Mouse (Mus musculus) midbrain, postnatal 0 days (tissue): ENCODE data around the gene Stim2. TPM values are rescaled to one million over a fixed set of nuclear protein-coding genes. Genes with fewer than 3 reads are reported as not detected.
A peak's percentile ranks its signal among the peaks of the same experiment; 100 is the strongest.

ENCODE experiments used
- ATAC-seq: fragments of 200-750 bp; cut with Nextera tagmentation; 2 replicates; pipeline ENCODE4 v1.8.0; 2017; ENCODE audit warnings: moderate number of reproducible peaks, mild to moderate bottlenecking, moderate TSS enrichment, moderate library complexity; ENCODE audit not compliant: low FRiP score
- DNase-seq: peaks from one replicate; pipeline ENCODE4 v3.0.0-alpha.2; 2015; ENCODE audit warnings: low spot score
- H3K27ac ChIP-seq: fragments of 300-500 bp; sonication (generic); 2 replicates; pipeline ENCODE4 v1.5.1; 2014; ENCODE audit warnings: low read depth, mild to moderate bottlenecking, low read length, mixed read lengths
- H3K27me3 ChIP-seq: fragments of 300-500 bp; sonication (generic); 2 replicates; pipeline ENCODE4 v1.6.1; 2014; ENCODE audit warnings: low read length, control low read depth, mixed read lengths; ENCODE audit not compliant: insufficient read depth
- H3K36me3 ChIP-seq: fragments of 300-500 bp; sonication (generic); 2 replicates; pipeline ENCODE4 v1.6.1; 2014; ENCODE audit warnings: low read length, control low read depth, mixed read lengths; ENCODE audit not compliant: insufficient read depth
- H3K4me1 ChIP-seq: fragments of 300-500 bp; sonication (generic); 2 replicates; pipeline ENCODE4 v1.6.1; 2014; ENCODE audit warnings: mild to moderate bottlenecking, control low read depth, antibody characterized with exemption, low read length, mixed read lengths; ENCODE audit not compliant: insufficient read depth
- H3K4me2 ChIP-seq: fragments of 300-500 bp; sonication (generic); 2 replicates; pipeline ENCODE4 v1.6.1; 2014; ENCODE audit warnings: low read depth, mild to moderate bottlenecking, low read length, mixed read lengths; ENCODE audit not compliant: poor library complexity, severe bottlenecking
- H3K4me3 ChIP-seq: fragments of 300-500 bp; sonication (generic); 2 replicates; pipeline ENCODE4 v1.5.1; 2014; ENCODE audit warnings: low read depth, mild to moderate bottlenecking, low read length, moderate library complexity
- H3K9ac ChIP-seq: fragments of 300-500 bp; sonication (generic); replicated peaks from 2 replicates; pipeline ENCODE4 v1.6.1; 2014; ENCODE audit warnings: mild to moderate bottlenecking, low read length, moderate library complexity, mixed read lengths; ENCODE audit not compliant: poor library complexity, severe bottlenecking
- H3K9me3 ChIP-seq: fragments of 300-500 bp; sonication (generic); 2 replicates; pipeline ENCODE4 v1.6.1; 2016; ENCODE audit warnings: low read length, control low read depth
- CTCF ChIP-seq: IDR thresholded peaks from 2 replicates; pipeline ENCODE4 v1.5.1; 2016; ENCODE audit warnings: antibody characterized with exemption, mild to moderate bottlenecking
- WGBS: fragments of 180-500 bp; shearing (Covaris S2); extraction: QIAGEN DNeasy Blood & Tissue Kit; methylation state at CpG from one replicate; pipeline ENCODE4 v1.1.7; 2014; 5-methylcytosine and 5-hydroxymethylcytosine counted together
- polyA plus RNA-seq: library from polyadenylated mRNA; unstranded; fragments of >200 nt; fragmentation: Nextera tagmentation; extraction: Ambion mirVana; gene quantifications from 2 replicates; pipeline ENCODE4 v1.2.1, GENCODE M21; 2015
- total RNA-seq: library from RNA; depleted of rRNA; stranded (reverse); fragments of >200 nt; gene quantifications from 2 replicates; pipeline ENCODE4 v1.2.3, GENCODE M21; 2014

Stim2 gene
- total and polyA plus RNA-seq, 2 experiments from 2014 or later: 29.2 to 34.9 TPM

GRCm38 (mm10) chr5:54070549-54070948 lies 72.2 kb downstream of the Stim2 start:
- TF ChIP-seq CTCF: no peak
- ATAC-seq (no peak), DNase-seq (no peak)
- Histone ChIP-seq H3K4me2 (no peak overlapping the region), H3K27me3 (no peaks in the 10 kb centered on the region), H3K9me3 (no peaks in the 10 kb centered on the region), H3K4me1 (no peaks in the 10 kb centered on the region), H3K9ac (no peak overlapping the region), H3K4me3 (no peak overlapping the region), H3K27ac (no peak overlapping the region), H3K36me3 (no peaks in the 10 kb centered on the region)
- WGBS: 98% methylated on average over 2 of the region's 2 CpGs

- Histone ChIP-seq H3K27ac (no peak overlapping the region), H3K9ac (no peak overlapping the region), H3K4me1 (no peaks in the 10 kb centered on the region), H3K9me3 (no peaks in the 10 kb centered on the region), H3K36me3 (no peaks in the 10 kb centered on the region), H3K27me3 (no peaks in the 10 kb centered on the region), H3K4me2 (no peak overlapping the region), H3K4me3 (no peak overlapping the region)
- 93% methylated on average over 5 of the region's 5 CpGs for WGBS
- DNase-seq (no peak), ATAC-seq (no peak)
- TF ChIP-seq CTCF: no peak
Observed at GRCm38 (mm10) chr5:54071288-54071687, 73.0 kb downstream of the Stim2 start.

GRCm38 (mm10) chr5:54071705-54072104 lies 73.4 kb downstream of the Stim2 start:
- ATAC-seq: no peak
- no peak for DNase-seq
- no peak for TF ChIP-seq CTCF
- no peak overlapping the region for H3K9ac ChIP-seq
- H3K27ac ChIP-seq: no peak overlapping the region
- H3K9me3 ChIP-seq: no peaks in the 10 kb centered on the region
- WGBS: 92% methylated on average over 7 of the region's 7 CpGs
- no peak overlapping the region for H3K4me2 ChIP-seq
- H3K36me3 ChIP-seq: no peaks in the 10 kb centered on the region
- no peak overlapping the region for H3K4me3 ChIP-seq
- H3K4me1 ChIP-seq: no peaks in the 10 kb centered on the region
- H3K27me3 ChIP-seq: no peaks in the 10 kb centered on the region

GRCm38 (mm10) chr5:54073291-54073690 lies 75.0 kb downstream of the Stim2 start:
- Histone ChIP-seq H3K4me1 (no peaks in the 10 kb centered on the region), H3K9ac (no peak overlapping the region), H3K4me3 (no peak overlapping the region), H3K27ac (no peak overlapping the region), H3K9me3 (no peaks in the 10 kb centered on the region), H3K27me3 (no peaks in the 10 kb centered on the region), H3K4me2 (no peak overlapping the region), H3K36me3 (no peaks in the 10 kb centered on the region)
- no peak for ATAC-seq
- TF ChIP-seq CTCF: no peak
- peak; percentile 65 for DNase-seq
- WGBS: 22% methylated on average over 1 of the region's 1 CpGs

- 95% methylated on average over 1 of the region's 1 CpGs for WGBS
- H3K27ac ChIP-seq: no peak overlapping the region
- H3K36me3 ChIP-seq: no peaks in the 10 kb centered on the region
- H3K4me3 ChIP-seq: no peak overlapping the region
- no peaks in the 10 kb centered on the region for H3K4me1 ChIP-seq
- no peaks in the 10 kb centered on the region for H3K27me3 ChIP-seq
- H3K9ac ChIP-seq: no peak overlapping the region
- TF ChIP-seq CTCF: no peak
- DNase-seq (no peak), ATAC-seq (no peak)
- H3K4me2 ChIP-seq: no peak overlapping the region
- H3K9me3 ChIP-seq: no peaks in the 10 kb centered on the region
Observed at GRCm38 (mm10) chr5:54079997-54080396, 81.7 kb downstream of the Stim2 start.

GRCm38 (mm10) chr5:54087912-54088311 lies 89.6 kb downstream of the Stim2 start:
- Histone ChIP-seq H3K9ac (no peak overlapping the region), H3K4me1 (no peaks in the 10 kb centered on the region), H3K9me3 (no peaks in the 10 kb centered on the region), H3K4me3 (no peak overlapping the region), H3K27ac (no peak overlapping the region), H3K36me3 (no peaks in the 10 kb centered on the region), H3K27me3 (no peaks in the 10 kb centered on the region), H3K4me2 (no peak overlapping the region)
- WGBS: 87% methylated on average over 3 of the region's 3 CpGs
- no peak for TF ChIP-seq CTCF
- DNase-seq (no peak), ATAC-seq (no peak)
